Mouse (Mus musculus): Measurements from ENCODE around the gene Tm4sf5.

- TF ChIP-seq CTCF (conservative IDR thresholded peaks at IDR 0.05; ENCODE audit: insufficient read depth, insufficient read length, low read depth, low read length) (no peak), POLR2A (IDR thresholded peaks at IDR 0.05; ENCODE audit: low read depth, low read length) (no peak)
Observed at GRCm38 (mm10) chr11:70489138-70489537, 15.9 kb upstream of the Tm4sf5 start.

Measured in kidney, adult 2 months (tissue).